Mouse (Mus musculus) embryo, embryonic 10 days (tissue): ENCODE data around the gene Mylpf.
A peak's percentile ranks its signal among the peaks of the same experiment; 100 is the strongest.
"Not testable (repeated sequence)": the region's sequence is repeated elsewhere in the genome, so short reads cannot be mapped to it uniquely, and the experiment has no call there.

Source experiments
- DNase-seq: peaks from one replicate; pipeline ENCODE4 v3.0.0-alpha.2; 2015; ENCODE audit warnings: low spot score

Gene Mylpf

DNA sequence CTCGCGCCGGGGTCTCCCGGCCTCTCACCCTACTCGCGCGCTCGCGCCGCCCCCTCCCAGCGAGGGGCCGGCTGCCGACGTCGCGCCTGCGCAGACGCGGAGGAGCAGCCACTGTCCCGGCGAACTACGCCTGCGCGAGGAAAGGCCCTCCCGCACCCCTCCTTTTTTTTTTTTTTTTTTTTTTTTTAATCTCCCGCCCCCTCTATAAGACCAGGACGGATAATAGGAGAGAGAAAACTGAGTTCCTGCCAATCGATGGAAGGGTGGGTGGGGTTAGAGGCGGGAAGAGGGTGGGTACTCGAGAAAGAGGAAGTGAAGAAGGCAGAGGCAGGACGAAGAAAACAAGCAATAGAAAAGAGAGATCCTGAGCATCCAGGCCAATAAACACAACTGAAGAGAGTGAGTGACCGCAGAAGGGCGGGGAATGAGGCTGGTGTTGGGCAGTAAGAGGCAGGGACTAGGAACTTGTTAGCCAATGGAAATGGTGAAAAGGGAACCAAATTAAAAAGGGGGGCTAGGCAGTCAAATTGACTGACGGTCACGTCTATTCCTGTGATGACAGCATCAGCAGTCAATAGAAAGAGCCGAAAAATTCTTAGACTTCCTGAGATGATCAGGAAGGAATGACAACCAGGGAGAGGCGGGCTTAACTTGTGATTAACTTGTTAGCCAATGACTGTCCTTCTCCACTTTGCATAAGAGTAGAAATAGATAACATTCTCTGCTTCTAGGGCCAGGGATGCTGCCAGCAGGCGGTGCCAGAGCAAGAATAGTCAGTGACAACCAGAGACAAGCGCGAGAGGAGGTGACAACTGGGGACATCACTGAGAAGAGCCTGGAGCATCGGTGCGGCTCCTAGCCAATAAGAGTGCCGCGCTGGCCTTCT is at the start of gene Mylpf:
Gene Mylpf, plus strand, starts transcription at position 338 of the 886 bp plus-strand sequence.
- peak; percentile 94 for DNase-seq

DNA sequence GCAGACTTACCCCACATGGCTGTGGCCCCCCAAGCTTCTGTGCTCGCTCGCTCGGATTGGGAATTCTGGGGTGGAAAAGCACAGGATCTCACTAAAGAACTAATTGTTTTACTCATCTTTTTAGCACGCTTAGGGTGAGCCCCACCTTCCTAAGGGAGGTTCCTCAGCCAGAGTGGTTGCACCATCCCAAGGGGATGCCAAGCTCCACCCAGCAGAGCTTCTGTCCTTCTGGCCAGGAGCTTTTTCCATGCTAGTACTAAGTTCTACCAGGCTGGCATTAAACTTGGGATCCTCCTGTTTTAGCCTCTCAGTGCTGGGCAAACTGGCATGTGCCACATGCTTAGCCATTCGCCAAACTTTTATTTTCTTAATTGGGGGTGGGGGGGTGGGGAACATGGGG is 46.1 kb upstream of the Mylpf start:
- no peak for DNase-seq

DNA sequence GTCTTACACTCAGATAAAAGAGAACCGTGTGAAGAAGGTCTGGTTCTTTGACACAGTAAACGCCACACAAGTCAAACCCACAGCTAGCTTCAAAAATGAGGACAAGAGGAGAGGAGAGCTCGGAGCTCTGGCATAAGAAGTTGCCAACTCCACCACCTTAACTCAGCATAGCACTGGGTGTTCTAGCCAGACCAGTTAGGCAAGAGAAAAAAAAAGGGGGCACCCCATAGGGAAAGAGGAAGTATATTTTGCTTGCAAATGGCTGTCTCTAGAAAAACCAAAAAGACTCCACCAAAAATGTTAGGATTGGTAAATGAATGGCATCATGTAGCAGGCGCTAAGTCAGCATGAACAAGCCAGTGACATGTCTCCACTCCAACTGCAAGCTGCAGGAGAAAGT is 44.7 kb upstream of the Mylpf start:
- DNase-seq = no peak

DNA sequence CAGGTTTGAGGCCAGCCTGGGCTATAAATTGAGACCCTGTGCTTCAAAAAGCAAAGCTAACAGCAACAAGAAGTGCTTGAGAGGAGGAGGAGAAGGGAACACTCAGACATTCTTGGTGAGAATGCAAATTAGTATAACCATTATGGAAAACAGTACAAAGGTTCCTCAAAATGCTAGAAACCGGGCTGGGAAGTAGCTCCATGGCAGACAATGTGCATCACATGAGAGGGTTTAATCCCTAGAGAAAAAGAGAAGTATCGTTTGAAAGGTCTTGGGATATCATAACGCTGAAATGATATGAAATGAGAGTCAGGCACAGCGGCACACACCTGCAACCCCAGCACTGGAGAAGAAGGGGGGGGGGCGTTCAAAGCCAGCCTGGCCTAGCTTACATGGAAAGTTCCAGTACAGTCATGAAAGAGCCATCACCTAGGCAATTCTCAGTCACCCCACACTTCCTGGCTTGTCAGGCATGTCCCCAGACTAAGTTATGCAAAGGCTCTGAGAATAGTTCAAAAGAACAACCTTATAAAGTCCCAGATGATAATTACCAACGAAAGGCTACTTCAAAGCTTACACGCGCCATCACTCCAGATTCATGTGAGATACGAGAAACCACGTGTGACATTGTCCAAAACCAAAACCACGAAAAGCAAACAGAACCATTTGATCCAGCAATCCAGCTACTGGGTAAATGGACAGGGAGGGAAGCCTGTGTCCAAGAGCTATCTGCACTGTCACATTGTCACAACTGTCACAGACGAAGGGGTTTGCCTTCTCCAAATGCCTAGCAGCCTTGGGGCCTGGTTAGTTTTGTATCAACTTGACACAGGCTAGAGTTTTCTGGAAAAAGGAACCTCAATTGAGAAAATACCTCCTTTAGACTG is 42.8 kb upstream of the Mylpf start:
- no peak for DNase-seq

DNA sequence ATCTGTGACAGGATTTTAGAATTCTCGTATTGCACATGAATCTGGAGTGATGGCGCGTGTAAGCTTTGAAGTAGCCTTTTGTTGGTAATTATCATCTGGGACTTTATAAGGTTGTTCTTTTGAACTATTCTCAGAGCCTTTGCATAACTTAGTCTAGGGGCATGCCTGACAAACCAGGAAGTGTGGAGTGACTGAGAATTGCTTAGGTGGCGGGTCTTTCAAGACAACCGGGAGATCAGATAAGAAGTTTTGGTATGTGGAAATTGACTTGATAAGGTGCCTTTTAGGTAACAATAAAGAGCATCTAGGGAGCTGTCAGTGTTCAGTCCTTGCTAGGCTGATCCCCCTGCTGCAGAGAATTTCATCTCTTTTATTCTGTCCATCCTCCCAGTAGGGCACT is 42.2 kb upstream of the Mylpf start:
- no peak for DNase-seq

DNA sequence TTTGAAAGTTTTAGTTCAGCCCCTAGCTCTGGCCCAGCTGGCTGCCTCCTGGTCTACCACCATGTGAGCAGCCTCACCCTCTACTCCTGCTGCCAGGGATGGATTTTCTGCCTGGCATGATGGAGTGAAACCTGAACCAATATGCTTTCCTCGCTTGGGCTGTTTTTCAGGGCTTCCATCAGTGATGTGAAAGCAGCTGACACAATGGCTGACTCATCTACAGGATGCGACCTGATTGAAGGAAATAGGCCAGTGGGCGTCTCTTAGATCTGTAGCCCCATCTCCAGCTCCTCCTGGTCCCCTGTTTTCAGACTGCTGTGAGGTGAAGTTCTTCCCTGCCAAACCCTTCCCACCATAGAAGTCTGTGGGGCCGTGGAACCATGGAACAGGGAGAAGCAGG is 31.8 kb upstream of the Mylpf start:
- no peak for DNase-seq

DNA sequence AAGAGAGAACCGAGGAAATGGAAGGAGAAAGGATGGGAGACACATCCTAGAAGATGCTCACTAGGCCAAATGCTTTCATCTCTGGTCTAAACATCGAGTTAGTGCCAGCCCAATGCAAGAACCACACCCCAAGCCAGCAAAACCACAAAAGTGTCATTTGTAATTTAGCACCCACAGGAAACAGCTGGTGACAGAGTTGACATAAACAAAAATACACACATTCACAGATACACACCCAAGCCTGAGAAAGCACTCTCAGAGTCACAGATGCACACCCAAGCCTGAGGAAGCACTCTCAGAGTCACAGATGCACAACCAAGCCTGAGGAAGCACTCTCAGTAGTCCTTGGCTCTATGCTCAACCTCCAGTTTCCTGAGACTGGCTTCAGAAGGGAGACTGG is 27.9 kb upstream of the Mylpf start:
- DNase-seq = no peak

DNA sequence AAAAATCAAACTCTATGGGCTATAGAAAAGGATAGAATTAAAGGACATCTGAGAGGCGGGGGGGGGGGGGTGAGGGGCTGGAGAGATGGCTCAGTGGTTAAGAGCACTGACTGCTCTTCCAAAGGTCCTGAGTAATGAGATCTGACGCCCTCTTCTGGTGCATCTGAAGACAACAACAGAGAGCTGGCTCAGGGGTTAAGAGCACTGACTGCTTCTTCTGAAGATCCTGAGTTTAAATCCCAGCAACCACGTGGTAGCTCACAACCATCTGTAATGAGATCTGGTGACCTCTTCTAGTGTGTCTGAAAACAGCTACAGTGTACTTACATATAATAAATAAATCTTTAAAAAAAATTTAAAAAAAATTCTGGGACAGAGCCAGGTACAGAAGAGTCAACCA is 27.0 kb upstream of the Mylpf start:
- not testable (repeated sequence) for DNase-seq

DNA sequence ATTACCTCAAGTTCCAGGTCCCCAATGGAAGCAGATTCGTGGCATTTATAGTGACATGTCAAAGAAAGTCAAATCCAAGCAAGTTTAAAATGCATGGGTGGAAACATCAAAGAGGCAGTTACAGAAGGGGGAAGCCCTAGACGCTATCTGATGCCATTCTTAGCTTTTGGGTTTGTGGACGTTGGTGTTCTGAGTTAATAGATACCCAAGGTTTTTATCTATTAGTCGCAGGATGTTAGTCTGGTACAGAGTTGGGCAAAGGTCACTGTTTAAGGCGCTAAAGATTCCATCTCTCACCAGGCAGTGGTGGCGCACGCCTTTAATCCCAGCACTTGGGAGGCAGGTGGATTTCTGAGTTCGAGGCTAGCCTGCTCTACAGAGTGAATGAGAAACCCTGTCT is 25.3 kb upstream of the Mylpf start:
- DNase-seq = no peak

DNA sequence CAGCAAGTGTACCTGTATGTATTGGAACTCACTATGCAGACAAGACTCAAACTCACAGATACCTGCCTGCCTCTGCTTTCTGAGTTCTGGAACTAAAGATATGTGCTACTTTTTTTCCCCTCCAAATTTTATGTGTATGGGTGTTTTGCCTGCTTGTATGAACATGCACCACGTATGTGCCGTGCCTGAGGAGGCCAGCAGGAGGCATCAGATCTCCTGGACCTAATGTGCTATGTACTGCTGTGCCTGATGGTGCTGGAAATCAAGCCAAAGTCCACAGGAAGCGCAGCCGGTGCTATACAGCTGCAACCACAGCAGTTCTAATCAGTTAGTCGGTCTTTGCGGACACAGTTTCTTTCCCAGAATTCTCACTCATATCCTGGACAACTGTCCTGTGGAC is 24.9 kb upstream of the Mylpf start:
- peak; percentile 37 for DNase-seq

DNA sequence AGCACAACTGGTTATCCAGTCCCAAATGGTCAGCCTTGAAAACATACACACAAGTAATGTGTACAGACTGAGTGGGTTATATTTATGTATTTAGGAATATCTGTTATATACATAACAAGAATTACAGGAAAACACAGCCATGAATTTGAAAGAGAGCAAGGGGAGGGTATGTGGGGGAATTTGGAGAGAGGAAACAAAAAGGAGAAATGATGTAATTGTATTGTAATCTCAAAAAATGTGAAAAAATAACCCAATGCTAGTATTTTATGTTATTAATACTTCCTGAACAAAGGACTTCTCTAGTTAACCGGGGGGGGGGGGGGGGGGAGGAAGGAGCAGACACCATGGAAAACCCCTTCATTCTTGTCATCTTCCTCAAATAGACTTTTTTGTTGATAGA is 24.0 kb upstream of the Mylpf start:
- DNase-seq = no peak

DNA sequence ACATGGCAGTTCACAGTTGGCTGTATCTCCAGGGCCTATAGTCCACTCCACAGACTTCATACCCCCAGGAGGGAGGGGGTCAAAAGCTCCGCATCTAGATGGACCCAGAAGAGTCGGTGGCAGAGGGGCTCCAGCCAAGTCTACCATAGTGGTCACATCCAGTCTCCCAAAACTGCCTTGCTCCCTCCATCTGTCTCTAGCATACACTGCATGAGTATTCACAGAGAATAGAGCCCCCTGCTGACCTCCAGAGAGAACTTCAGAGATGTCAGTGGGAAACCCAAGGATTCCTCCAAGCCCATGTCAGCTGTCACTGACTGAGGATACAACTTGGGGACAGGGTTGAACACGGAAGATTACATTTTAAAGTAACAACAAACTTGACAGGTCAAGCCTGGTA is 23.1 kb upstream of the Mylpf start:
- DNase-seq = peak; percentile 39

DNA sequence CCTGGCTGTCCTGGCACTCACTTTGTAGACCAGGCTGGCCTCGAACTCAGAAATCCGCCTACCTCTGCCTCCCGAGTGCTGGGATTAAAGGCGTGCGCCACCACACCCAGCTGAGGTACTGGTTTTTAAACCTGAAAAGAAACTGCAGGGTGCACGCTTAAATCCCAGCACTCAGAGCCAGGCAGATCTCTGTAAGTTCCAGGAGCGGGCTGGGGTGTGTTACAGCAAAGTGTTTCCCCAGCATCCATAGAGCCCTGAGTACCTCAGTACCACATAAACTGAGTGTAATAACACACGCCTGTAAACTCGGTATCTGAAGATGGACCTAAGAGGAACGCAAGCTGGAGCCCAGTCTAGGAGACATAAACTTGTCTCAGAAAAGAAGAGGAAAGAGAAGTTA is 21.3 kb upstream of the Mylpf start:
- DNase-seq = no peak

DNA sequence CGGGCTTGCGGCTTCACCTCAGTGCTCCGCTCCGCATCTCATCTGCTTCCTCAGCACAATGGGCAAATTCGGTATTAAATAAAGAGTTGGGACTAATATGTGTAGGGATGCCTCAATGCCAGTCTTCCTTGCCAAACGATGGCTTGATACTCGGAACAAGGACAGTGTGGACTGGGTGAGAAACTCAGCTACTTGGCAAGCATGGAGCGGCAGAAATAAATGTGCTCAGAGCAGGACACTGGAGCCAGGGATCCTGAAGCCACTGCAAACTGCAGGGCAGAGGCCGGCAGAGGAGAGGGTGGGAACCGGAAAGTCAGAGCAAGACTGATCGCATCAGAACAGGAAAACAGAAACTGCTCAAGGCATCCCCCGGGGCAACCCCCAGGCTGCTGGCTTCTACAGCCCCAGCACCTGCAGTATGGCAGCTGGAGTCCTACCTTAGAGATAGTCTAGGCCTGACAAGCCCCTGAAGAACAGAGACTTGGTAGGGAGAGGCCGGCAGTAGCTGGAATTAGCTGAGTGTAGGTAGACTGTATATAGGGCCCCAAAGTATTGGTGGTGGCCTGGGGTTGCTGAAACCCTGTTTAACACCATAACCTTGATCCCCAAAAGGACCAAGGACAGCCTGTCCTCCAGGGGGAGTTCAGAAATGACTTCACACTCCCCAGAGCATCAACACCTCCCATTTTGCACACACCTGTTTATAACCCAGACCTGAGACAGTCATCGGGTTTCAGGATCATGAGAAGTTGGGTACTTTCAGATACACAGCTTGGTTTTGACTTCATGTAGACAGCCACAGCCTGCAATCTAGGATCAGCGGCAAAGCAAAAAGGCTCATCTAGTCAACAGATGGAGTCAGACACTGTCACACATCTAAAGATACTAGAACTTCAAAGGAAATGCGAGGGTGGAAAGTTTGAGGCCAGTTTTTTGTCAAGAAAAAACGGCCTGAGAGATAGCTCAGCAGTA is 20.1 kb upstream of the Mylpf start:
- no peak for DNase-seq

DNA sequence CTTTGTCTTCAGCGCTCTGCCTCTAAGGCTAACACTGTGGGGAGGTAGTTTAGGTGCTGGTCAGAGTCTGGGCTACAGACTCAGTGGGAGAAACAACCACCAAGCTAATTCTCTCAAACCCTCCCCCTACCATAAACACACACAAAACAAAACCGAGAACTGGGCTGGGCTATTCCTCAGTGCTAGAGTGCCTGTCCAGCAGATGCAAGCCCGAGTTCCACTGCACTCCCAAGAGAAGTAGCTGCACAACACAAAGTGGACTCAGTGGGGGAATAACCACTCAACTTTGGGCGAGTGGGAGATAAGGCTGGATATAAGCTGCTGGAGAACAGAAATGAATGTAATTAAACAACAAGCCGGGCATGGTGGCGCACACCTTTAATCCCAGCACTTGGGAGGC is 18.0 kb upstream of the Mylpf start:
- no peak for DNase-seq

DNA sequence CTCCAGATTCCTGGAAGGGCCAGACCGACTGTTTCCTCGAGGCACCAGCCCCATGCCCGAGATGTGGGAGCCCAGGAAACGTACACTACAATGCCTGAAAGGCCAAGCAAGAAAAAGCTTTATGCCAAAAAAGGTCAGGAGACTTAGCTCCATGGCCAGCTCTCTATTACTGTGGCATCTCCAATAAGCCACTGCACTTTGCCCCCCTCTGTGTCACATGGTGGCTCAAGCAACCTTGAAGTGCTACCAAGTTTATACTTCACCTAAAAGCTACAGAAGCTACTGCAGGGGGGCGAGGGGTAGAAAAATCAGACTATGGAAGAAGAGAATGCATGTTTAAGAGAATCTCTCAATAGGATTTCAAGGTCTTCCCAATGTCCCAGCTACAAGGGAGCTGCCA is 15.7 kb upstream of the Mylpf start:
- DNase-seq = no peak

DNA sequence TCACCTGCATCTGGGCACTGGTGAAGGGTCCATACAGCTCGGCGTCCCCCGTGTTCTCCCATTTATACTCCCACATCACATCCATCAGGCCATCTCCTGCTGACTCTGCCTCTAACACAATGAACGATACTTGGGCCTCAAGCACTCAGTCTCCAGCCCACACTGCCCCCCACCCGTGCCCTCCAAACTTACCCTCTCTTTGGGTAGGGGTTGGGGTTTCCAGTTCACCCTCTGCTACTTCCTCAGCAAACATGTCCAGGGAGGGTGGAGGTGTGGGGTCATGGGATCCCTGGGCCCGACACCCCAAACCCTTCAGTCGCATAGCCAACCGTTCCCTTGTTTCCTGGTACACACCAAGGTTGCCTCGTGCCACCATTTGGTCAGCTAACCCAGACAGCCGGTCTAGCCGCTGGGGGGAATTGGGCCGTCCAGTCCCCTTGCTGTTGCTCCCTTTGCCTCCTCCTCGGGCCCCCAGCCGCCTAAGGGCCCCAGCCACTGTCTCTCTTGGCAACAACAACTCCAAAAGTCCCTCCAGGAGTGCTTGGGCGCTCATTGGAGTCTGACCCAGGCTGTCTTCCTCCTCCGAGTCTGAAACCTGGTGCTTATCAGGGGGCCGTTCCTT is 14.6 kb upstream of the Mylpf start:
- no peak for DNase-seq

DNA sequence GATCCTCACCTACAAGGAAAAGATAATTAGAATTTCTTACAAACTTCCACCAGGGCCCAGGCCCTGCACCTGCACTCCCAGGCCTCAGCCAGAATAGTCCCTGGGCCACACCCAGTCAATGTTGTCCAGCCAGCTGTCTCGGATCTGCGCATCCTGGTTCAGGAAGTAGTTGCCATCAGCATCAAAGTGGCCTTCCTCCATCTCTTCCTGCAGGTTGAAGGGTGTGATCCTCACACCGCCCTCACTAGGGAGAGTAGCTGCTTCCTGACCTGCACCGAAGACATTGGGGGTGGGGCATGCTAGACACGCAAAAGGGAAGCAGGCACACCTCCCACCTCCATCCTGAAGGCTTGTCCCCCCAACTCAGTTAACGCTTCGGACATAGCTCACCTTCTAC is 14.1 kb upstream of the Mylpf start:
- DNase-seq = no peak

DNA sequence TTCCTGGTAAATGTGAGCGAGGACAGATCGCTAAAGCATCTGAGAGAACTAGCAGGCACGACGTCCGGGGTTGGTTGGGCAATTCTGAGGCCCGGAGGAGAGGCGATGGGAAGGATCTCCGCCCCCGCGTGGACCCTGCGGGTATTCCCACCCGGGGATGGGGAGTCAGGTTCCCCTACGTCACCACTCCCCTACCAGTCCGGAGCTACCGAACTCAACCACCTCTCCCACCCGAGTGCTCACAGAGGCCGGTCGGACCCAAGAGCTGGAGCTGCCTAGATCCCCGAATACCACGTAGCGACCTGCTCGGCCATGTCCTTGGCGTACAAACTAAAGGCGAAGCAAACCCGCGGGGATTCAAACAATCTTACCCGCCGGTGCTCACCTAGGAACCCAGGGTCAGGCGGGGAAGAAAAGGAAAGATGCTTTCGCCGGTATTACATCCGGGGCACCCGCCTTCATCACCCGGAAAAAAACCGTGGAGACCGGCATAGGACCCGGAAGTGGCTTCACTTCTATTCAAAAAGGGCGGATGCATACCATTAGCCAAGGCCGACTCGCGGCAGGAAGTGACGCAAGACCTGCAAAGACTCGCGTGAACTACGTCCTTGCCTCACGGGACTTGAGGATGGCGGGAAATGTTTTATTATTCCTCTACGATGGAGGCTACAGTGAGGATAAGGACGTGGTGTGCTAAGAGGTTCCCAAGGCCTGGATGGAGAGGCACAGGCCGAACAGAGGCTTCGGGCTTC is 13.0 kb upstream of the Mylpf start, which contains the start of gene Cd2bp2:
Gene Cd2bp2, minus strand, starts transcription at position 507 of the 752 bp plus-strand sequence.
- DNase-seq = peak; percentile 99

DNA sequence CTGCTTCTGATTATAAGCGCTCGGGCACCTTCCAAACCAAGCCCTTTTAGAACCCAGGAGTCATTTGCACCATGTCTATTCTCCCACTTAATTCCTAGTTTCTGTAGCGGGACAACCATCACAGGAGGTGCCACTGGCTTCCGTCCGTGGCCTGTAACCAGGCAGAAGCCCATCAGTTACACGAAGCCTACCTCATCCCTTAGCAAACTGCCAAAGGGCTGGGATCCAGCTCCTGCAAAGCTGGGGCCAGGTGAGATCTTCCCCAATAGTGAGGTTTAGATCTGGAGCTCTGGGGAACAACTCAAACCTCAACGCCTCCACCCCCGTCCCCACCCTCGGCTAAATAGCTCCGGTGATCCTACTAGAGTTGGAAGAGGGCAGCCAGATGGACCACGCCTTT is 12.2 kb upstream of the Mylpf start:
- no peak for DNase-seq

DNA sequence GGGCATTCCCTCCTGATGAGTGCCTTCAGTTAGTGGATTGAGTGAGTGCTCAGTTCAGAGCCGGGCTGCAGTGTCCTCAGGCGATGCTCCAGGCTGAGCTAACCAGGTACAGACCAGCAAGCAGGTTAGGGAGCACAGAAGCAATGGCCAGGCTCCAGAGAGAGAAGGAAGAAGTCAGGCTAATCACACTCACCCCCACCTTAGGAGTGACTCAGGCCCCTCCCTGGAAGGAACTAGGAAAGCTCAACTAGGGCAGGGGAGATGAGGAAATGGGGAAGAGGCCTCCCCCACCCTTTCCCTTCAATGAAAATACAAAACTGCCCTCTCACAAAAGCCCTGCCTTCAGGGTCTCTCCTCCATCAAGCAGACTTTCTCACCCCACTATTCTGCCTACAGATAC is 2.1 kb upstream of the Mylpf start:
- DNase-seq = no peak
